Mouse (Mus musculus): Measurements from ENCODE around the gene Rbm48.

DNA sequence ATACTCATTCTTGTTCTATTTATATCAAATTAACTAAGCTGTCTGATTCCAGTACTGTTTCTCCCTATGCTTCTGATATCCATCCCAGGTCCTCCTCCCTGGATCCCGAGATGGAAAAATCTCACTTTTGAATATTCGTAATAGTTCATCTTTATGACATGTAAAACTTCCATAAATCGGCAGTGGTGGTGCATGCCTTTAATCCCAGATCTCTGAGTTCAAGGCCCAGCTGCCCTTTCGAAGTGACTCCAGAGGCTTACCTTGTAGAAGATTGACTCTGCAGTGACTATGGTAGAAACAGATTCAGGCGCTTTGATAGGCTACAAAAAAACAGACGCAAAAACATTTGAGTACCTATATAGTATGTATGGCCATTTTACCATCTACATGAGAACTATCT, 48.2 kb upstream of the Rbm48 start:
- TF ChIP-seq CTCF (IDR thresholded peaks at IDR 0.05; ENCODE audit: borderline replicate concordance, insufficient read depth, low read depth, low read length) (no peak), POLR2A (IDR thresholded peaks at IDR 0.05; ENCODE audit: borderline replicate concordance, insufficient read depth, low read length) (no peak)
